Mouse (Mus musculus) limb, embryonic 13.5 days (tissue): ENCODE results near the gene Fam71f2. TPM values are rescaled to one million over a fixed set of nuclear protein-coding genes. Genes with fewer than 3 reads are reported as not detected.

ENCODE experiments used
- ATAC-seq: fragments of 200-750 bp; cut with Nextera tagmentation; 2 replicates; pipeline ENCODE4 v1.8.0; 2017; ENCODE audit warnings: low read depth, moderate number of reproducible peaks, moderate TSS enrichment; ENCODE audit not compliant: low FRiP score
- H3K27ac ChIP-seq: fragments of 300-500 bp; sonication (generic); 2 replicates; pipeline ENCODE4 v1.5.1; 2015; ENCODE audit warnings: inconsistent platforms, mild to moderate bottlenecking, moderate library complexity
- H3K27me3 ChIP-seq: fragments of 300-500 bp; sonication (generic); 2 replicates; pipeline ENCODE4 v1.6.1; 2015; ENCODE audit warnings: mild to moderate bottlenecking, inconsistent platforms
- H3K36me3 ChIP-seq: fragments of 300-500 bp; sonication (generic); 2 replicates; pipeline ENCODE4 v1.6.1; 2015; ENCODE audit warnings: inconsistent platforms, mild to moderate bottlenecking, moderate library complexity
- H3K4me1 ChIP-seq: fragments of 300-500 bp; sonication (generic); 2 replicates; pipeline ENCODE4 v1.6.1; 2015; ENCODE audit warnings: inconsistent platforms
- H3K4me2 ChIP-seq: fragments of 300-500 bp; sonication (generic); replicated peaks from 2 replicates; pipeline ENCODE4 v1.6.1; 2015; ENCODE audit warnings: inconsistent platforms, mild to moderate bottlenecking, moderate library complexity
- H3K4me3 ChIP-seq: fragments of 300-500 bp; sonication (generic); 2 replicates; pipeline ENCODE4 v1.5.1; 2015; ENCODE audit warnings: moderate library complexity, mild to moderate bottlenecking, inconsistent platforms
- H3K9ac ChIP-seq: fragments of 300-500 bp; sonication (generic); 2 replicates; pipeline ENCODE4 v1.6.1; 2015; ENCODE audit warnings: mild to moderate bottlenecking, inconsistent platforms
- H3K9me3 ChIP-seq: fragments of 300-500 bp; sonication (generic); 2 replicates; pipeline ENCODE4 v1.6.1; 2016; ENCODE audit warnings: inconsistent platforms
- WGBS: fragments of 180-500 bp; shearing (Covaris S2); methylation state at CpG from one replicate; pipeline ENCODE4 v1.1.7; 2015; 5-methylcytosine and 5-hydroxymethylcytosine counted together
- polyA plus RNA-seq: library from polyadenylated mRNA; unstranded; fragments of >200 nt; fragmentation: Nextera tagmentation; extraction: Ambion mirVana; gene quantifications from 2 replicates; pipeline ENCODE4 v1.2.1, GENCODE M21; 2015

Fam71f2 gene
- polyA plus RNA-seq, 1 experiment from 2014 or later: 0.99 TPM

- Histone ChIP-seq H3K4me3 (no peak overlapping the region), H3K4me1 (no peaks in the 10 kb centered on the region), H3K27me3 (0 out of 2 replicates have a peak, but pooled peaks cover 7% of the 10 kb centered on the region), H3K9me3 (no peaks in the 10 kb centered on the region), H3K4me2 (no peak overlapping the region), H3K9ac (no peak overlapping the region), H3K27ac (no peak overlapping the region), H3K36me3 (no peaks in the 10 kb centered on the region)
- ATAC-seq: no peak
- WGBS: 47% methylated on average over 4 of the region's 4 CpGs
Measured at GRCm38 (mm10) chr6:29247072-29247471, 32.3 kb upstream of the Fam71f2 start.

GRCm38 (mm10) chr6:29259418-29259817, 20.0 kb upstream of the Fam71f2 start:
- Histone ChIP-seq H3K27ac (no peak overlapping the region), H3K9me3 (no peaks in the 10 kb centered on the region), H3K4me2 (no peak overlapping the region), H3K4me3 (no peak overlapping the region), H3K36me3 (no peaks in the 10 kb centered on the region), H3K9ac (no peak overlapping the region), H3K4me1 (no peaks in the 10 kb centered on the region), H3K27me3 (no peaks in the 10 kb centered on the region)
- ATAC-seq: no peak
- WGBS: 79% methylated on average over 1 of the region's 1 CpGs

DNA sequence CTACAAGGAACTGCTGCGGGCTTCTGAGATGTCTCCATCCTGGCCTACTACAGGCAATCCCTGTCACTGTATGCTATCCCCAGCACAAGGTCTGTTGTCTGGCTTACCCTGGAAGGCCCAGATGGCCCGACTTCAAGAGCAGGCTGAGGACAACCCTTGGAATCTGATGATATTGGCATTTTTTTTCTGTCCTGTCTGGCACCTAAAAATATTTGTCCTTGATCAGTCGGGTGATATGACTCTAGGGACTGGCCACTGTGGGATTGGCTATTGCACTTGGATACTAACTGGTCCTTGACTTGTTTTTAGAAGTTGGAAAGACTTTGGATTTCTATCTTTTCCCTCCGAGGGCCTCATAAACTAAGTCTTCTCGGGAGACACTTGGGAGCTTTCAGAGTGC, 17.6 kb upstream of the Fam71f2 start:
- 76% methylated on average over 5 of the region's 5 CpGs for WGBS
- no peak overlapping the region for H3K27ac ChIP-seq
- H3K4me2 ChIP-seq: no peak overlapping the region
- H3K9me3 ChIP-seq: no peaks in the 10 kb centered on the region
- no peak for ATAC-seq
- H3K9ac ChIP-seq: no peak overlapping the region
- H3K36me3 ChIP-seq: no peaks in the 10 kb centered on the region
- H3K4me3 ChIP-seq: no peak overlapping the region
- H3K4me1 ChIP-seq: no peaks in the 10 kb centered on the region
- H3K27me3 ChIP-seq: no peaks in the 10 kb centered on the region

DNA sequence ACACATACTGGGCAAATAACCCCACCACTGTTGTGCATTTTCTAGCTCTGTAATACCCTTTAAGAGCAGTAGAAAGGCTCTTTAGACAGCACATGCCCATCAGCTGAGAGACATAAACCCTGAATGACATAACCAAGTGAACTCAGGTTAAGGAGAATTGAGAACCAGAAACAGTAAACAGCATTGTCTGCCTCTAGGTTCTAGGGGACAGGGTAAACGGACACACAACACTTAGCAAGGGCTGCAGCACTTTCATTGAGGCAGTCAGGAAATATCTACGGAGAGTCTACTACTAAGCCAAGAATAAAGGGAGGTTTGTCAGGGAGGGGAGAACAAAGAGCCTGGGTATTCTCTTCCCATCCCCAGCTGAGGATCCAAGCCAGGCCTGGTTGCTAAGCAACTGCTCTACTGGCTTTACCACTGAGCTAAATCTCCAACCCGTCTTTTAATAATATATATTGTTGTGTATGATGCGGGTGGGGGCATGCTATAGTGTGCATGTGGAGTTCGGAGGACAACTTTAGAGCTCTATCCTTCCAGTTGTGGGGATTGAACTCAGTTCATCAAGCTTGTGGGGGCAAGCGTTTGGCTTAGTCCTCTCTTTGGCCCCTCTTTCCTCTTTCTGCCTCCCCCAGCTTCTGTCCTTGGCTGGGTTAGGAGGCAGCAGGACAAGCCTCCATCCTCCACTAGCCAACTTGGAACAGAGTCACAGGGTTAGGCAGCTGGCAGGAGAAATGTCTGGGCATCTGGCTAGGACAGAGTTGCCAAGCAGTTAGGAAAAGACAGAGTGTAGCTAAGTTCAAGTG, 15.5 kb upstream of the Fam71f2 start:
- no peak overlapping the region for H3K4me2 ChIP-seq
- H3K9ac ChIP-seq: no peak overlapping the region
- no peaks in the 10 kb centered on the region for H3K4me1 ChIP-seq
- no peaks in the 10 kb centered on the region for H3K36me3 ChIP-seq
- H3K4me3 ChIP-seq: no peak overlapping the region
- H3K9me3 ChIP-seq: no peaks in the 10 kb centered on the region
- 68% methylated on average over 6 of the region's 6 CpGs for WGBS
- H3K27ac ChIP-seq: no peak overlapping the region
- ATAC-seq: no peak
- H3K27me3 ChIP-seq: no peaks in the 10 kb centered on the region

- 88% methylated on average over 3 of the region's 3 CpGs for WGBS
- Histone ChIP-seq H3K4me3 (no peak overlapping the region), H3K4me1 (no peaks in the 10 kb centered on the region), H3K9ac (no peak overlapping the region), H3K27ac (no peak overlapping the region), H3K27me3 (no peaks in the 10 kb centered on the region), H3K9me3 (no peaks in the 10 kb centered on the region), H3K4me2 (no peak overlapping the region), H3K36me3 (no peaks in the 10 kb centered on the region)
- no peak for ATAC-seq
Measured at GRCm38 (mm10) chr6:29264456-29264781, 15.0 kb upstream of the Fam71f2 start.

- H3K4me2 ChIP-seq: no peak overlapping the region
- H3K9me3 ChIP-seq: no peaks in the 10 kb centered on the region
- WGBS: 70% methylated on average over 4 of the region's 4 CpGs
- no peak overlapping the region for H3K4me3 ChIP-seq
- H3K27ac ChIP-seq: no peak overlapping the region
- H3K27me3 ChIP-seq: no peaks in the 10 kb centered on the region
- H3K36me3 ChIP-seq: no peaks in the 10 kb centered on the region
- H3K4me1 ChIP-seq: no peaks in the 10 kb centered on the region
- ATAC-seq: no peak
- H3K9ac ChIP-seq: no peak overlapping the region
Measured at GRCm38 (mm10) chr6:29266936-29267335, 12.5 kb upstream of the Fam71f2 start.

DNA sequence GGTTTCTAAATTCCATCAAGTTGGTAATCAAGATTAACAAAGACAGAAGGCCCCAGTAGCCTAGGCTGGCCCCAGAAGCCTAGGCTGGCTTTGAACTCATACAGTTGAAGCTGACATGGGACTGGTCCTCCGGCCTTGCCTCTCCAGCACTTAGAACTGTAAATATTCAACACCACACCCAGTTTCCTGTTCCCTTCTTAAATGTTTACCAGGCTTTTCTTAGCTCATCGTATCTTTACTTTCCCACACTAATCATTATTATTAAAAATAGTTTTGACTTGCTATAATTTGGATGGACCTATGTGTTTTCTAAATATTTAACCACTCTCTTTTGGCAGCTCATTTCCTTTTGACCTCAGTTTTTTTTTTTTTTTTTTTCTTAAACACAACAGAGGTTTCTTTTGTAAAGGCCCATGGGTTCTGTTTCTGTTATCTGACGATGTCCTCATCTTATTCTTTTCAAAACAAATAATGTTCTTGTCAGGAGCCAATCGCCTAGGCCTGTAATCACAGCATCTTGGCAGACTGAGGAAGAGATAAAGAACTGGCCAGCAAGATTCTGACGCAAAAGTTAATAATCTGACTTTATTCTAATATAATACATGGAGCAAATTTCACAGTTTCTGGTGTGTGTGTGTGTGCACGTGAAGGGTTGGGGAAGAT, 10.3 kb upstream of the Fam71f2 start:
- H3K27me3 ChIP-seq: no peaks in the 10 kb centered on the region
- H3K27ac ChIP-seq: no peak overlapping the region
- H3K9me3 ChIP-seq: no peaks in the 10 kb centered on the region
- H3K9ac ChIP-seq: no peak overlapping the region
- H3K4me3 ChIP-seq: no peak overlapping the region
- no peak for ATAC-seq
- H3K4me1 ChIP-seq: peaks cover 11% of the 10 kb centered on the region
- 82% methylated on average over 6 of the region's 6 CpGs for WGBS
- H3K4me2 ChIP-seq: no peak overlapping the region
- 0 out of 2 replicates have a peak, but pooled peaks cover under 1% of the 10 kb centered on the region for H3K36me3 ChIP-seq

DNA sequence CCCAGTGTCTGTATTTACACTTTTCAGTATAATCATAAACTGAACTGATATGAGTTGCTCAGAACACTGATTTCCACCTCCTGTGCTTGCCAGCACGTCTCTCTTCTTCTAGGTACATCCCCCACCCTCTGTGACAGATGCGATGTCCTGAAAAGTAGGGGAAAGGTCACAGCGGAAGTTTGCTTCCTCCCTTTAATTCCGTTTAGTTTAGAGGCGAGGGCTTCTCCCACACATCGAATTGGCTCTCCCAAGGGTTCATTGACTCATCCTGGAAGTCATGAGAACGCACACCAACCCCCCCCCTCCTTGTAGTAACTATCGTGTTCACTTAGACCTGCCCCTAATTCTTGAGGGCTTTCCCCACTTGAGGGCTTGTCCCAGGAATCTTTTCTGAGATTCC, 8.4 kb upstream of the Fam71f2 start:
- Histone ChIP-seq H3K36me3 (peaks cover 19% of the 10 kb centered on the region), H3K4me1 (peaks cover 13% of the 10 kb centered on the region), H3K9me3 (no peaks in the 10 kb centered on the region), H3K4me3 (no peak overlapping the region), H3K9ac (no peak overlapping the region), H3K27me3 (no peaks in the 10 kb centered on the region), H3K27ac (no peak overlapping the region), H3K4me2 (no peak overlapping the region)
- ATAC-seq: no peak
- WGBS: 10% methylated on average over 8 of the region's 8 CpGs

- WGBS: under 1% methylated on average over 46 of the region's 46 CpGs
Measured at GRCm38 (mm10) chr6:29272312-29273072, 6.9 kb upstream of the Fam71f2 start, which contains the start of gene Hilpda. Gene Hilpda (plus strand): TSS chr6:29272488.

DNA sequence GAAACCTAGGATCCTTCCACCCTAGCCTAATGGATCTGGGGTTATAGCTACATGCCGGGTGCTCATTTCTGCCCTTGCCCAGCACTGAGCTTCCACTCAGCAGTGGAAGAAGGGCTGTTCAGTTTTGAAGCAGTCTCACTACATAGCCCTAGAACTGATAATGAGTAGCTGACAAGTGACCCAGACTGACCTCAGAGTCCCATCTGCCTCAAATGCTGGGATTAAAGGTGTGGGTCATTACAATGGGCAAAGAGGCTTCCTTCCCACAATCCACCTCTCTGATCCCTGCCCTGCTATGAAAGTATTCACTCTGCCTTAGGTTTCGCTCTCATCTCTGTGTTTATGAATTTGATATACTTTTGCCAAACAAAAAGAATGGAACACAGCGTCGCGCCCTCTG, 2.6 kb upstream of the Fam71f2 start:
- Histone ChIP-seq H3K9me3 (no peaks in the 10 kb centered on the region), H3K4me3 (no peak overlapping the region), H3K4me1 (peaks cover 13% of the 10 kb centered on the region), H3K9ac (no peak overlapping the region), H3K27ac (no peak overlapping the region), H3K27me3 (no peaks in the 10 kb centered on the region), H3K36me3 (peaks cover 20% of the 10 kb centered on the region), H3K4me2 (no peak overlapping the region)
- ATAC-seq: no peak
- WGBS: 96% methylated on average over 5 of the region's 5 CpGs

More at GRCm38 (mm10) chr6:29272312-29273072, 6.9 kb upstream of the Fam71f2 start, which contains the start of gene Hilpda:
- Histone ChIP-seq H3K4me1 (peaks cover 13% of the 10 kb centered on the region), H3K27me3 (no peaks in the 10 kb centered on the region), H3K9ac (peak within 1 kb of the TSS; percentile 79), H3K4me2 (peak within 1 kb of the TSS; percentile 73), H3K36me3 (peaks cover 20% of the 10 kb centered on the region), H3K9me3 (no peaks in the 10 kb centered on the region), H3K27ac (peak within 1 kb of the TSS; percentile 56; the same call in 1 of the 2 replicates), H3K4me3 (peak within 1 kb of the TSS; percentile 59)
- ATAC-seq: peak; percentile 98

DNA sequence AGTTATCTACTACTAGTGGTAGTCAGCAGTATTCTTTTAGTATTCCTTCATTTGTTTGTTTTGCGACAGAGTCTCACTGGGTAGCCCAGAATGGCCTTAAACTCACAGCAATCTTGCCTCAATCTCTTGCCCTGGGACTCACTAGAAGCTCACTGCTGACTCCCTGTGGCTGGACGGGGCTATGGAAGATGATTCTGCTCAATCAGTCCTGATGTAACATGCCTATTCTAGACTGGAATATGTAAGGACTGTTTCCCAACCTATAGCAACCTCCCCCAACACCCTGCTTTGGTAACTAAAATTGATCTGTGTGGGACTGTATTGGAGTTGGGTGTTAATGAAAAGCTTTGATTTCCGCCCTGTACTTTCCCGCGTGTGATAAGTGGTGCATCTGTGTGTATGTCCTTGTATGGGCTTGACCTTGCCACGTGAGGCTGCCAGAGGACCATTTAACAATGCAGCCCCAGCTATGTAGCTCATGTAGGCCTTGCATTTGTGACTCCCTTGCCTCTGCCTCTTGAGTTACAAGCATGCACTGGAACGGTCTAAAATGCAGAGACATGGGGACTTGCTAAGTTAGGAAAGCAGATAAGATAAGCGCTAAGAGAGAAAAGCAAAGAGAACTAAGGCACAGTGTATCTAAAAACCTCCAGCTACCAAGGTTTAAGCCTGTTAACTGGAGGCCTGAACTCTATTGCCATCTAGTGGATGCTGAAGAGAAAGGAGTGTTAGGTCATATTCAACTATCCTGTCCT, 703 bp upstream of the Fam71f2 start:
- H3K4me3 ChIP-seq: no peak overlapping the region
- no peaks in the 10 kb centered on the region for H3K27me3 ChIP-seq
- H3K9ac ChIP-seq: no peak overlapping the region
- peaks cover 20% of the 10 kb centered on the region for H3K36me3 ChIP-seq
- H3K27ac ChIP-seq: no peak overlapping the region
- peaks cover 7% of the 10 kb centered on the region for H3K4me1 ChIP-seq
- 37% methylated on average over 8 of the region's 8 CpGs for WGBS
- no peak; the same call in 1 of the 2 replicates for ATAC-seq
- no peaks in the 10 kb centered on the region for H3K9me3 ChIP-seq
- no peak overlapping the region for H3K4me2 ChIP-seq
